Mouse (Mus musculus) forebrain, embryonic 13.5 days (tissue): ENCODE measurements at regions not wholly inside any gene's neighbourhood (a gene's known extent, or its start where the extent isn't known, plus 50 kb on each side); places are given as distances from the start of the nearest gene placed in this dataset.

Experiments
- ATAC-seq: fragments of 200-750 bp; cut with Nextera tagmentation; 2 replicates; pipeline ENCODE4 v1.8.0; 2017
- H3K27ac ChIP-seq: fragments of 300-500 bp; sonication (generic); 2 replicates; pipeline ENCODE4 v1.5.1; 2015; ENCODE audit warnings: inconsistent platforms, mild to moderate bottlenecking, moderate library complexity
- H3K27me3 ChIP-seq: fragments of 300-500 bp; sonication (generic); 2 replicates; pipeline ENCODE4 v1.6.1; 2015; ENCODE audit warnings: mild to moderate bottlenecking, inconsistent platforms
- H3K36me3 ChIP-seq: fragments of 300-500 bp; sonication (generic); 2 replicates; pipeline ENCODE4 v1.6.1; 2015; ENCODE audit warnings: mild to moderate bottlenecking, inconsistent platforms; ENCODE audit not compliant: poor library complexity, severe bottlenecking
- H3K4me1 ChIP-seq: fragments of 300-500 bp; sonication (generic); 2 replicates; pipeline ENCODE4 v1.6.1; 2015; ENCODE audit warnings: inconsistent platforms
- H3K4me2 ChIP-seq: fragments of 300-500 bp; sonication (generic); 2 replicates; pipeline ENCODE4 v1.6.1; 2015; ENCODE audit warnings: inconsistent platforms, mild to moderate bottlenecking, moderate library complexity
- H3K4me3 ChIP-seq: fragments of 300-500 bp; sonication (generic); 2 replicates; pipeline ENCODE4 v1.5.1; 2015; ENCODE audit warnings: mild to moderate bottlenecking, inconsistent platforms
- H3K9ac ChIP-seq: fragments of 300-500 bp; sonication (generic); 2 replicates; pipeline ENCODE4 v1.6.1; 2015; ENCODE audit warnings: mild to moderate bottlenecking, inconsistent platforms
- H3K9me3 ChIP-seq: fragments of 300-500 bp; sonication (generic); replicated peaks from 2 replicates; pipeline ENCODE4 v1.6.1; 2016; ENCODE audit warnings: inconsistent platforms
- WGBS: fragments of 180-500 bp; shearing (Covaris S2); methylation state at CpG from one replicate; pipeline ENCODE4 v1.1.7; 2015; 5-methylcytosine and 5-hydroxymethylcytosine counted together

DNA sequence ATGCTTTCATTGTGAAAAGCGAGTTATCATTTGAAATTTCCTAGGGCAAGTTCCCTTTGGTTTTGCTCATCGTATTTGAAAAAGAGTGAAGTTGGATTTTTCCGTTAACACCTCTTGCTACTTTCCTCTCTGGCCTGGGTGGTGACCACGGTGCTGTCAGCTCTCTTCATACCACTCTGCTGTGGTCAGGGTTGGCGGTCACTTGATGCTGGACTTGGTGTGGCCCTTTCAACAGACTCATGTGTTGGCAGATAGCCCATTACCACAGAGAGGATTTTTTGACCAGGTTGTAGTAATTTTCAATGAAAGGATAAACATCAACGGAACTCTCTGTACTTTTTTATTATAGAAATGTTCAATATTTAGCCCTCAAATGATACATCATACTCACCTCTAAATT is 354.3 kb upstream of the Pik3r1 start:
- Histone ChIP-seq H3K9me3 (no peaks in the 10 kb centered on the region), H3K27ac (no peak overlapping the region), H3K9ac (no peak overlapping the region), H3K4me3 (no peak overlapping the region), H3K4me1 (no peaks in the 10 kb centered on the region), H3K27me3 (no peaks in the 10 kb centered on the region), H3K36me3 (no peaks in the 10 kb centered on the region), H3K4me2 (no peak overlapping the region)
- no peak for ATAC-seq
- 93% methylated on average over 6 of the region's 6 CpGs for WGBS

DNA sequence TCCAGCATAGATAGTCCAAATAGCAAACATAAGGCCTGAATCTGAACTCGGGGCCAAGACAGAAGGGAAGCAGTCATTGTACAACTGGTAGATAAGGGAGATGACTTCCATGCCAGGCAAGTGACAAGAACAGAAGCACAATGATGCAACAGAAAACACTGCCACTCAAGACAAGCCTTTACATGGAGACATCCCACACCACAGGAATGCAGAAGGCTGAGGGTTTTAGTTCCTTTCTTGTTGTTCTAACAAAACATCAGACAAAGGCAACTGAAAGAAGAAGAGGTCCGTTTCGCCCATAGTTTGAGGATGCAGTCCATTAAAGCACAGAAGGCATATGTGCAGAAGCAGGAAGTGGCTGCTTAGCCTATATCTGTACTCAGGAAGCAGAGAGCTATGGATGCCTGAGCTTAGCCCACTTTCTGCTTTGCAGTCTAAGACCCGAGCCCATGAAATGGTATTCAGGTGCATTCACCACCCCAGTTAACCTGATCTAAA is 360.0 kb upstream of the Pik3r1 start:
- Histone ChIP-seq H3K27me3 (no peaks in the 10 kb centered on the region), H3K4me1 (no peaks in the 10 kb centered on the region), H3K4me3 (no peak overlapping the region), H3K36me3 (no peaks in the 10 kb centered on the region), H3K9me3 (no peaks in the 10 kb centered on the region), H3K4me2 (no peak overlapping the region), H3K27ac (no peak overlapping the region), H3K9ac (no peak overlapping the region)
- WGBS: 80% methylated on average over 4 of the region's 4 CpGs
- ATAC-seq: no peak

DNA sequence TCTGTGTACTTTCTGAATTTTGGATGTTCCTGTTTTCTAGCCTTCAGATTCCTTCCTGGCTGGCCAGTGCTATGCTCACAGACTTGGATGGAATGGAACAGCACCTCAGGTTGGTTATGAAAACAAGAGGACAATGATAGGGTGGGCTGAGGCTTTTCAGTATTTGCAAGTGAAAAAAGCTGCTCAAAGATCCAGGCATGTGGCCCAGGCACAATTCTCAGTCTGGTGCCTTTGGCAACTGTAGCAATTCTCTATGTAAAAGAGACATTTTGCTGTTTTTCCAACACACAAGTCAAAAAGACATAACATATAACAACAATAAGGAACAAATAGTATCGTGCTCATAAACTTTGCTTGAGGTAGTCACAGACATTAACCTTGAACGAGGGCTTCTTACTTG is 363.4 kb upstream of the Pik3r1 start:
- Histone ChIP-seq H3K4me1 (no peaks in the 10 kb centered on the region), H3K4me3 (no peak overlapping the region), H3K4me2 (no peak overlapping the region), H3K27me3 (no peaks in the 10 kb centered on the region), H3K27ac (no peak overlapping the region), H3K9me3 (no peaks in the 10 kb centered on the region), H3K9ac (no peak overlapping the region), H3K36me3 (no peaks in the 10 kb centered on the region)
- no peak for ATAC-seq
- 96% methylated on average over 2 of the region's 2 CpGs for WGBS

DNA sequence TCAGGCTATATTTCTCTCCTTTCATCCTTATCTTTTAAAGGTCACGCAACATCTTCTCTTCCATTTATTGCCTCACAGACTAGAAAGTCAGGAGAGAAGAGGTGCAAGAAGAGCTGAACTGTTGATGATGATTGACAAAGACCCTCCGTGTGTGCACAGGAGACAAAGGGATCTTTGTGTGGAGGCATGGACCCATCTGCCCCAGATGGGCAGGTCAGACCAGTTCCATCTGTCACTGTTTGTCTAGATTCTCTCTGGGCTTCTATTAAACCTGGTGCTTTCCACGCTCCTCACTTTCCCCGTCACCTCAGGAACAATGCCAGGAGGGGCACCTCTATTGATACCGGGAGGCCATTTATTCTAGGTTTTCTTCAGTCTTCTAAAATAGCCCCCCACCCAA is 364.1 kb upstream of the Pik3r1 start:
- no peak overlapping the region for H3K4me2 ChIP-seq
- H3K4me1 ChIP-seq: no peaks in the 10 kb centered on the region
- H3K36me3 ChIP-seq: no peaks in the 10 kb centered on the region
- 72% methylated on average over 5 of the region's 5 CpGs for WGBS
- H3K27me3 ChIP-seq: no peaks in the 10 kb centered on the region
- H3K4me3 ChIP-seq: no peak overlapping the region
- H3K9me3 ChIP-seq: no peaks in the 10 kb centered on the region
- no peak overlapping the region for H3K9ac ChIP-seq
- H3K27ac ChIP-seq: no peak overlapping the region
- ATAC-seq: no peak

DNA sequence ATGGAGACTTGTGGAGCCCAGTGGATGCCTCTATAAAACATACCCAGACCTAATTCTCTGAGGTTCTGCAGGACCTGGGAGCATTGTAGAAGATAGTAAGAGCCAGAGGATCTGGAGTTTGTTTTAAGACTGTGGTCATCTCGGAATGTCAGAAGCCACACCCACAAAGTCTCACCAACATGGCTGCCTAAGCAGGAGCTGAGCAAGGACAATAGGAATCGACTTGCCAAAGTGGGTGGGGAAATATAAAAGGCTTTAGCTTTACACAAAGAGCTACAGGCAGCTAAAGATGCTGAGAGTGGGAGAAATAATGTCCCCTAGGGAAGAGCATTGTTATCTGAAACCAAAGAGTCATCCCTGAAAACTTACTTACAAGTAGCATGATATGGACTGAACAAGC is 364.7 kb upstream of the Pik3r1 start:
- no peak for ATAC-seq
- no peak overlapping the region for H3K4me2 ChIP-seq
- H3K4me1 ChIP-seq: no peaks in the 10 kb centered on the region
- H3K27me3 ChIP-seq: no peaks in the 10 kb centered on the region
- no peak overlapping the region for H3K27ac ChIP-seq
- H3K9ac ChIP-seq: no peak overlapping the region
- H3K4me3 ChIP-seq: no peak overlapping the region
- 74% methylated on average over 2 of the region's 2 CpGs for WGBS
- H3K36me3 ChIP-seq: no peaks in the 10 kb centered on the region
- H3K9me3 ChIP-seq: no peaks in the 10 kb centered on the region

DNA sequence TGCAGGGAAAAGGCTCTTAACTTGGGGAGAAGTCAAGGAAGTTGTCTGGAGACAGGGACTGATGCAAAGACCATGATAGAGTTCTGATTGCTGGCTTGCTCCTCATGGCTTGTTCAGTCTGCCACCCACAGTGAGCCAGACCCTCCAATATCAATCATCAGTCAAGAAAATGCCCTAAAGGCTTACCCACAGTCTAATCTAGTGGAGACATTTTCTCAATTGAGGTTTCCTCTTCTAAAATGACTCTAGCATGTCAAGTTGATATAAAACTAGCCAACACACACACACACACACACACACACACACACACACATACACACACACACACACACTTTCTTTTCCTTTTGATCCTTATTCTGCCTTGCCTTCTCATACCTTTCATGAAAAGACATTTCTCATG is 367.2 kb upstream of the Pik3r1 start:
- H3K27ac ChIP-seq: no peak overlapping the region
- H3K4me2 ChIP-seq: no peak overlapping the region
- no peaks in the 10 kb centered on the region for H3K36me3 ChIP-seq
- no peaks in the 10 kb centered on the region for H3K4me1 ChIP-seq
- H3K9me3 ChIP-seq: no peaks in the 10 kb centered on the region
- no peak overlapping the region for H3K9ac ChIP-seq
- H3K4me3 ChIP-seq: no peak overlapping the region
- no peak for ATAC-seq
- H3K27me3 ChIP-seq: no peaks in the 10 kb centered on the region

DNA sequence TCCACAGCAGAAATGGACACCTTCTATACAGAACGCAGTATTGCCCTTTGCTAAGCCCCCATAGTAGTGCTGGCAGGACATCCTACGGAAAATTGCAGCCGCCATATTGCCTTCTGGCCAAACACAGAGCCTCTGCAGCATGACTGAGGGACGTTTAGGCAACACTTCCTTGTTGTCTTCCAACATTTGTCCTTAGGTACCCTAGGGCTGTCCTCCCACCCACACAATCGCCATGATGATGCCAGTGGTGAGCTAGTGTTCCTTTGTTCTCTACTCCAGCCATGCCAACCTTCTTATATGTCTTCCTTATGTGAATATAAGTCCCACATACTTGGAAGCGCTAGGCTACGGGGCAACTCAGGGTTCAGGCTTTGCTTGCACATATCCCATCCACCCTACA is 375.0 kb upstream of the Pik3r1 start:
- no peak overlapping the region for H3K27ac ChIP-seq
- 93% methylated on average over 7 of the region's 7 CpGs for WGBS
- H3K4me2 ChIP-seq: no peak overlapping the region

DNA sequence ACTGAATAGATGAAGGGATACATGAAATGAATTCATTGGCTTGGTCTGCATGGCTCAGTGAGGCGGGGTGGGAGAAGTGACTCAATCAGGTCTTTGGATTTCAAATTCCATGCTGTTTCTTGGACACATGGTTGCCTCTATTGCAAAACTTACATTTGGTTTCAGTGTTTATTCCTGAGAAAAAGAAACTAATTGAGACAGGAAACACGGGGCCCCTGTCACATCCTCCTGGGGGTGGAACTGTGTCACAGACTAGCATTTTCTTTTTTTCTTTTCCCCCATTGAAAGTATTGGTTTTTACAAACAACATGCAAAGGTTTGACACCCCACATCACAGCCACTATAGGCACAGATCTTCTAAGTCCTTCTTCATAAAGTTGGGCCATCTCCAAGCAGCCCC is 375.8 kb upstream of the Pik3r1 start:
- H3K27me3 ChIP-seq: no peaks in the 10 kb centered on the region
- H3K4me1 ChIP-seq: no peaks in the 10 kb centered on the region
- H3K9ac ChIP-seq: no peak overlapping the region
- no peaks in the 10 kb centered on the region for H3K36me3 ChIP-seq
- 84% methylated on average over 2 of the region's 2 CpGs for WGBS
- H3K9me3 ChIP-seq: no peaks in the 10 kb centered on the region
- no peak overlapping the region for H3K4me2 ChIP-seq
- ATAC-seq: no peak
- H3K27ac ChIP-seq: no peak overlapping the region
- H3K4me3 ChIP-seq: no peak overlapping the region

More for the DNA sequence above, 375.0 kb upstream of the Pik3r1 start:
- no peak for ATAC-seq
- Histone ChIP-seq H3K27me3 (no peaks in the 10 kb centered on the region), H3K4me3 (no peak overlapping the region), H3K9me3 (no peaks in the 10 kb centered on the region), H3K9ac (no peak overlapping the region), H3K36me3 (no peaks in the 10 kb centered on the region), H3K4me1 (no peaks in the 10 kb centered on the region)

DNA sequence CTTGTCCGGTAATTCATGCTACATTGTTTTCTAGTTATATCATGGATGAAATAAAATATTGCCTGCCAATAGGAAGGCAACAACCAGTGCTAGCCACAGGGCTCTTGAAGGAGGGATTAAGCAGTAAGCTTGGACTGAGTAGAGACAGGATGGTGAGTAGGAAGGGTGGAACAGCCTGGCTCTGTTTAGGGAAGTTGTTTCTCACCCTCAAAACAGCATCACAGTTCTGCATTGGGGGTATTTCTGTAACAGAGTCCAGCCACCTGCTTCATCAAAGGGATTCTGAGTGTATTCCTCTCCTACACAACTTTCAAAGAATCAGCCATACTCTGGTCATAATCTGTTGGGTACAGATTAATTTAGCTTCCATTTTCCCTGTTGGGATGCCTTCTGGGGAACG is 380.0 kb upstream of the Pik3r1 start:
- H3K9me3 ChIP-seq: no peaks in the 10 kb centered on the region
- no peaks in the 10 kb centered on the region for H3K4me1 ChIP-seq
- no peak overlapping the region for H3K9ac ChIP-seq
- no peak overlapping the region for H3K4me3 ChIP-seq
- H3K36me3 ChIP-seq: no peaks in the 10 kb centered on the region
- WGBS: 94% methylated on average over 2 of the region's 2 CpGs
- no peak overlapping the region for H3K4me2 ChIP-seq
- H3K27me3 ChIP-seq: no peaks in the 10 kb centered on the region
- H3K27ac ChIP-seq: no peak overlapping the region
- ATAC-seq: no peak

DNA sequence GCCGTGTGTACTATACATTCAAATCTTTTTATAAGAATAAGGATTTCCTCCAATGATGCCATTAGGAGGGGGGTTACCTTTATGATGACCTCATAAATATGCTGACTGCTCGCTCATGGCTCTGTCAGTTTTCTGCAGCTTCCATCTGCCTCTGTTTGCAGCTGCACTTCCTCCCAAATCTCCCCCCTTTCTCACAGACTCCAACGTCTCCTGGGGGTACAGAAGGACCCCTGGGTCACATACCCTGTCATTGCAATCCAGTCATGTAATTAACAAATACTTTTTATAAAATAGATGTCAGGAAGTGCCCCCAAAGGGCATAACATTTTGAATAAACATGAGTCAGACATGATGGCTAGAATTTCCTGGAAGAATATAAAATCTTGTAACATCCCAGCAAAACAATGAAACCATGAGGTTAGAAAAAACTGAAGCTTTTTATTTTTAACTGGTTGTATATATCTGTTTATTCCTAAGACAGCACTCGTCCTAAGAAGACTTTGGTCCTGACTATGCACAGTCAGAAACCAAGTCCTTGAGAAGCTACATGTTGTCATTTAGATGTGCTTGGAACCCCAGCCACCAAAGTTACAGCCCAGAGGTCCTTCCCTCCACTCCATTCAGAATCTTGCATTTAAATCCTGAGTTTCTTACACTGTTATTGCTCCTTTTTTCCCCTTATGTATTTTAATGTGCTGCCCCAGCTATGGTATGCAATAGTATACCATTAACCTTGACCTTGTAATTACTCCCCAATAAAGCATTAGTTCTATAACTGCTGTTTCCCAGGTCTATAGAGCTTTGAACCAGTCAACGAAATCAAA is 386.0 kb upstream of the Pik3r1 start:
- Histone ChIP-seq H3K27ac (no peak overlapping the region), H3K4me1 (no peaks in the 10 kb centered on the region), H3K4me3 (no peak overlapping the region), H3K9me3 (no peaks in the 10 kb centered on the region), H3K36me3 (no peaks in the 10 kb centered on the region), H3K4me2 (no peak overlapping the region), H3K27me3 (no peaks in the 10 kb centered on the region), H3K9ac (no peak overlapping the region)
- 65% methylated on average over 5 of the region's 5 CpGs for WGBS
- ATAC-seq: no peak

DNA sequence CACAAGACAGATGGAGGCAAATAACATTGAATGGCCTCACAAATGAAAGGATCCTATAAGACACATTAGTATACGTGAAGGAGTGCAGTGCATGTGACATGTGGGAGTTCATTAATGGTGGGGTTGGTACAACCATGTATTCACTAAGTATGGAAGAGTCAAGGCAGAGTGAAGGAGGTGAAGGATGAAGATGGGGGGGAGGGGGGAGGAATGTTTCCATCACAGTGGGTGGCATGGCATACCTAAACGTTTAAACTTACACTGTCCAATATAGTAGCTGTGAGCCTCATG is 386.5 kb upstream of the Pik3r1 start:
- no peak overlapping the region for H3K4me2 ChIP-seq
- ATAC-seq: no peak

DNA sequence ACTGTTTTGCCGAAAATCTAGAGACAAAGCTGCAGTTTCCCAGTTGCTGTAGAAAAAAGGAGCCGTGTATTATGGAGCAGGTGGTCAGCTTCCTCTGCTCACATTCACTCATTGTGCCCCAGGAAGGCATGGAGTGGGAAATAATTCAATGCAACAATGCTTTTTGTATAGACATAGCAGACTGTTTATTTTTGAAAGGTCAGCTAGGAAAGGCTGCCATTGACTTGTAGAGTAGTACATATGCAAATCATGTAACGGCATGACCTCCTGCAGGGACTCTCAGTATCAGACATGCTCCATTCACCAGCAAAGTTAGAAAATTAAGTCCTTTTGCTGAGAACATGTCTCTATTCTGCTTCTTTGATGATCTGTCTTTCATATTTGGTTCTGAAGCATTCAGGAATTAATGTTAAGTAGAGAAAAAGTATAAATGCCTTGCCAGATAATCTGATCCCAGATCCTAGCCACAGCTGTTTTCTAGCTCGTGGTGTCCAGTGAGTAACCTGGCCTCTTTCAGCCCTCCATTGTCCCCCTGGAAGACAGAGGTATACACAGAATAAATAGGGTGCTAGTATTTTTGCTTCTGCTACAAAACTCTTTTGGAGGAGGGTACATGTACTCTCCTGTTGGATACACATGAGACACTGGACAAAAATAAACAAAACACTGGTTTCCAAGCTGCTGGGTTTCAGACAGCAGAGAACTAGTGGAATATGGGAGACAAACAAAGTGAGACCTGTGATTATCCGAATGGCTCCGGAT is 389.5 kb upstream of the Pik3r1 start:
- Histone ChIP-seq H3K36me3 (no peaks in the 10 kb centered on the region), H3K4me3 (no peak overlapping the region), H3K9me3 (no peaks in the 10 kb centered on the region), H3K9ac (no peak overlapping the region), H3K4me2 (no peak overlapping the region), H3K27me3 (no peaks in the 10 kb centered on the region), H3K27ac (no peak overlapping the region), H3K4me1 (no peaks in the 10 kb centered on the region)
- ATAC-seq: no peak
- WGBS: 49% methylated on average over 6 of the region's 6 CpGs

More for the DNA sequence above, 386.5 kb upstream of the Pik3r1 start:
- no peak overlapping the region for H3K27ac ChIP-seq
- H3K9ac ChIP-seq: no peak overlapping the region
- H3K27me3 ChIP-seq: no peaks in the 10 kb centered on the region
- H3K36me3 ChIP-seq: no peaks in the 10 kb centered on the region
- H3K9me3 ChIP-seq: no peaks in the 10 kb centered on the region
- H3K4me1 ChIP-seq: no peaks in the 10 kb centered on the region
- H3K4me3 ChIP-seq: no peak overlapping the region
- 63% methylated on average over 2 of the region's 2 CpGs for WGBS
